9 mouse cellular contexts compared by ENCODE assay signal in genomic region chr8:123860386-123860785, GRCm38 (mm10). TPM values are rescaled to one million over a fixed set of nuclear protein-coding genes. Genes with fewer than 3 reads are reported as not detected.
DNase-seq lines count a peak whose midpoint lies in the region; ATAC-seq and TF ChIP-seq lines count a peak whose summit lies in the region.
"Had no signal": no experiment of that assay in that cellular context is flagged by ENCODE, and none has a peak within 500 bp of the region (broad histone marks: within the 10 kb centered on the region; RNA-seq: fewer than 3 reads in every experiment).

No protein-coding gene starts in this region.

- ATAC-seq in heart, embryonic 14.5 days (ENCODE audit: insufficient number of reproducible peaks, insufficient read depth, low FRiP score, low read depth): no peak
- ATAC-seq in hindbrain, embryonic 16.5 days: no peak
- ATAC-seq in midbrain, embryonic 14.5 days (ENCODE audit: low FRiP score, low TSS enrichment): no peak
- no peak for ATAC-seq in megakaryocyte-erythroid progenitor cell, adult 5-6 weeks (replicated peaks; ENCODE audit: low FRiP score, low TSS enrichment, poor library complexity, severe bottlenecking)

- 65% methylated on average over 4 of the region's 4 CpGs for WGBS in heart, embryonic 14.5 days
- 72% methylated on average over 4 of the region's 4 CpGs for WGBS in hindbrain, embryonic 16.5 days
- 78% methylated on average over 4 of the region's 4 CpGs for WGBS in midbrain, embryonic 14.5 days

- no peak for DNase-seq in heart, postnatal 10 days
- DNase-seq in midbrain, embryonic 14.5 days: no peak
- no peak for DNase-seq in thymus, postnatal 0 days (ENCODE audit: low spot score)
- DNase-seq in frontal cortex, postnatal 25 days (ENCODE audit: low spot score in 2 of 2): no peak
- DNase-seq: kidney, adult 2 months had no signal

- TF ChIP-seq CTCF in cortical plate, adult 2 months (IDR thresholded peaks at IDR 0.05; ENCODE audit: extremely low read depth, insufficient read depth, low read length): no peak

- no peaks in the 10 kb centered on the region for H3K9me3 ChIP-seq in heart, embryonic 14.5 days (ENCODE audit: control insufficient read depth, low read length)
- H3K9me3 ChIP-seq in hindbrain, embryonic 16.5 days (ENCODE audit: control insufficient read depth, low read length): no peaks in the 10 kb centered on the region
- H3K9me3 ChIP-seq in midbrain, embryonic 14.5 days (ENCODE audit: control insufficient read depth, low read length): no peaks in the 10 kb centered on the region

- H3K36me3 ChIP-seq in heart, embryonic 14.5 days (ENCODE audit: control insufficient read depth, insufficient read depth, low read length): no peaks in the 10 kb centered on the region
- no peaks in the 10 kb centered on the region for H3K36me3 ChIP-seq in hindbrain, embryonic 16.5 days (ENCODE audit: control insufficient read depth, insufficient read depth, low read length)
- H3K36me3 ChIP-seq in midbrain, embryonic 14.5 days (ENCODE audit: control insufficient read depth, insufficient read depth, low read length): no peaks in the 10 kb centered on the region

- H3K4me3 ChIP-seq in heart, embryonic 14.5 days (ENCODE audit: control insufficient read depth in 1 of 2, insufficient read depth in 1 of 2, low read depth in 1 of 2, low read length in 2 of 2): peak overlapping the region in 1 of 2 experiments; percentile 95; a peak in 2 of 4 replicates
- H3K4me3 ChIP-seq in cortical plate, adult 2 months (ENCODE audit: insufficient read depth, low read length): peak overlapping the region; percentile 94
- peak overlapping the region; percentile 98 for H3K4me3 ChIP-seq in hindbrain, embryonic 16.5 days (ENCODE audit: low read length)
- peak overlapping the region; percentile 78 for H3K4me3 ChIP-seq in midbrain, embryonic 14.5 days (replicated peaks; ENCODE audit: low read depth, low read length)

- peaks cover 0 to 6% of the 10 kb centered on the region in 2 experiments; a peak in 3 of 4 replicates for H3K4me1 ChIP-seq in heart, embryonic 14.5 days (ENCODE audit: control insufficient read depth in 2 of 2, insufficient read depth in 2 of 2, low read length in 2 of 2)
- H3K4me1 ChIP-seq in cortical plate, adult 2 months (ENCODE audit: control insufficient read depth, insufficient read depth, low read length): peaks cover 3% of the 10 kb centered on the region
- H3K4me1 ChIP-seq in hindbrain, embryonic 16.5 days (ENCODE audit: control insufficient read depth, insufficient read depth, low read depth, low read length): peaks cover 10% of the 10 kb centered on the region
- peaks cover 6% of the 10 kb centered on the region; the same call in 1 of the 2 replicates for H3K4me1 ChIP-seq in midbrain, embryonic 14.5 days (ENCODE audit: control insufficient read depth, insufficient read depth, low read length)

- intact Hi-C loops in heart, postnatal 10 days (cut with DNase I): no loop called here

- peak overlapping the region; percentile 97 for H3K4me2 ChIP-seq in heart, embryonic 14.5 days (ENCODE audit: low read length)
- H3K4me2 ChIP-seq in hindbrain, embryonic 16.5 days (ENCODE audit: low read length): peak overlapping the region; percentile 94
- H3K4me2 ChIP-seq in midbrain, embryonic 14.5 days (ENCODE audit: low read length): peak overlapping the region; percentile 85

- no peak overlapping the region for H3K9ac ChIP-seq in heart, embryonic 14.5 days (ENCODE audit: low read length)
- no peak overlapping the region; the same call in 1 of the 2 replicates for H3K9ac ChIP-seq in hindbrain, embryonic 16.5 days (ENCODE audit: low read depth, low read length)
- H3K9ac ChIP-seq in midbrain, embryonic 14.5 days (replicated peaks; ENCODE audit: low read length): peak overlapping the region; percentile 84; the same call in 1 of the 2 replicates

- no peak for TF ChIP-seq POLR2A in cortical plate, adult 2 months (IDR thresholded peaks at IDR 0.05; ENCODE audit: extremely low read depth, insufficient read depth, low read length)

- H3K27ac ChIP-seq in heart, embryonic 14.5 days (replicated peaks in 1 of 2; ENCODE audit: control insufficient read depth in 1 of 2, insufficient read depth in 1 of 2, low read depth in 2 of 2, low read length in 2 of 2): no peak overlapping the region
- H3K27ac ChIP-seq in cortical plate, adult 2 months (ENCODE audit: insufficient read depth, low read length): no peak overlapping the region
- no peak overlapping the region; the same call in 1 of the 2 replicates for H3K27ac ChIP-seq in hindbrain, embryonic 16.5 days (ENCODE audit: low read depth, low read length)
- H3K27ac ChIP-seq in midbrain, embryonic 14.5 days (replicated peaks; ENCODE audit: low read depth, low read length): no peak overlapping the region

- H3K27me3 ChIP-seq in heart, embryonic 14.5 days (ENCODE audit: control insufficient read depth, insufficient read depth, low read length): peaks cover 8% of the 10 kb centered on the region
- no peaks in the 10 kb centered on the region; the same call in 1 of the 2 replicates for H3K27me3 ChIP-seq in hindbrain, embryonic 16.5 days (replicated peaks; ENCODE audit: control insufficient read depth, insufficient read depth, low read length)
- H3K27me3 ChIP-seq in midbrain, embryonic 14.5 days (ENCODE audit: control insufficient read depth, insufficient read depth, low read length): 0 out of 2 replicates have a peak, but pooled peaks cover 4% of the 10 kb centered on the region

RNA-seq across cellular contexts. Expression of gene Ccsap, which starts 0.4 kb away (rescaled TPM):
- 2.9 and 3.7 TPM in 2 replicates for polyA plus RNA-seq in heart, embryonic 14.5 days (2014; fragmentation: Nextera tagmentation; extraction: Ambion mirVana)
- 1 to 10 TPM; 3.1 to 3.2 TPM for total RNA-seq in heart, postnatal 10 days (2021)
- 45.1 and 48.1 TPM in 2 replicates for polyA plus RNA-seq in cortical plate, adult 2 months (2012; rRNA removed)
- polyA plus RNA-seq in hindbrain, embryonic 16.5 days (2015; fragmentation: Nextera tagmentation; extraction: Ambion mirVana): 4.8 and 4.9 TPM in 2 replicates
- 4.5 and 4.6 TPM in 2 replicates for polyA plus RNA-seq in midbrain, embryonic 14.5 days (2014; fragmentation: Nextera tagmentation; extraction: Ambion mirVana)
- polyA plus RNA-seq in thymus, postnatal 0 days (2015; fragmentation: Nextera tagmentation; extraction: Ambion mirVana): 6.6 and 6.7 TPM in 2 replicates
- 7.9 and 11.6 TPM in 2 replicates for total RNA-seq in megakaryocyte-erythroid progenitor cell, adult 5-6 weeks (2014; fragmentation: Nextera tagmentation)
- 11.2 and 12.4 TPM in 2 replicates for total RNA-seq in megakaryocyte-erythroid progenitor cell, adult 5-6 weeks (2017)

RNA-seq across cellular contexts. Expression of gene Acta1, which starts 34.2 kb away (rescaled TPM):
- polyA plus RNA-seq in heart, embryonic 14.5 days (2014; fragmentation: Nextera tagmentation; extraction: Ambion mirVana): 236 and 241 TPM in 2 replicates
- total RNA-seq in heart, postnatal 10 days (2021): 100 to 1,000 TPM; 224 to 226 TPM
- polyA plus RNA-seq in cortical plate, adult 2 months (2012; rRNA removed): 24.6 and 33.3 TPM in 2 replicates
- 11.8 and 166 TPM in 2 replicates for polyA plus RNA-seq in hindbrain, embryonic 16.5 days (2015; fragmentation: Nextera tagmentation; extraction: Ambion mirVana)
- 3.7 and 5.5 TPM in 2 replicates for polyA plus RNA-seq in midbrain, embryonic 14.5 days (2014; fragmentation: Nextera tagmentation; extraction: Ambion mirVana)
- polyA plus RNA-seq in thymus, postnatal 0 days (2015; fragmentation: Nextera tagmentation; extraction: Ambion mirVana): 14.5 and 22.3 TPM in 2 replicates
- total RNA-seq in megakaryocyte-erythroid progenitor cell, adult 5-6 weeks (2014; fragmentation: Nextera tagmentation): not detected in 2 replicates
- not detected in 2 replicates for total RNA-seq in megakaryocyte-erythroid progenitor cell, adult 5-6 weeks (2017)

RNA-seq across cellular contexts. Expression of gene Rab4a, which starts 54.6 kb away (rescaled TPM):
- 31.7 and 34.7 TPM in 2 replicates for polyA plus RNA-seq in heart, embryonic 14.5 days (2014; fragmentation: Nextera tagmentation; extraction: Ambion mirVana)
- 1 to 10 TPM; 8.0 to 9.5 TPM for total RNA-seq in heart, postnatal 10 days (2021)
- 72.5 and 72.7 TPM in 2 replicates for polyA plus RNA-seq in cortical plate, adult 2 months (2012; rRNA removed)
- 86.1 and 87.4 TPM in 2 replicates for polyA plus RNA-seq in hindbrain, embryonic 16.5 days (2015; fragmentation: Nextera tagmentation; extraction: Ambion mirVana)
- polyA plus RNA-seq in midbrain, embryonic 14.5 days (2014; fragmentation: Nextera tagmentation; extraction: Ambion mirVana): 69.8 and 75.8 TPM in 2 replicates
- polyA plus RNA-seq in thymus, postnatal 0 days (2015; fragmentation: Nextera tagmentation; extraction: Ambion mirVana): 23.4 and 23.5 TPM in 2 replicates
- total RNA-seq in megakaryocyte-erythroid progenitor cell, adult 5-6 weeks (2014; fragmentation: Nextera tagmentation): 77.5 and 84.1 TPM in 2 replicates
- 23.6 and 42.7 TPM in 2 replicates for total RNA-seq in megakaryocyte-erythroid progenitor cell, adult 5-6 weeks (2017)
